Mouse (Mus musculus): ENCODE data around the gene Cd200r3. TPM values are rescaled to one million over a fixed set of nuclear protein-coding genes. Genes with fewer than 3 reads are reported as not detected.

The Cd200r3 gene
- polyA plus RNA-seq, 1 experiment from 2014 or later: 0.34 TPM

- no peaks in the 10 kb centered on the region for H3K36me3 ChIP-seq
- H3K27ac ChIP-seq: no peak overlapping the region
- no peaks in the 10 kb centered on the region for H3K9me3 ChIP-seq (replicated peaks)
- H3K27me3 ChIP-seq: no peaks in the 10 kb centered on the region
- H3K4me3 ChIP-seq: no peak overlapping the region
- no peak overlapping the region for H3K4me2 ChIP-seq
- no peaks in the 10 kb centered on the region for H3K4me1 ChIP-seq (replicated peaks)
- no peak overlapping the region for H3K9ac ChIP-seq
- ATAC-seq (replicated peaks; ENCODE audit: insufficient number of reproducible peaks, insufficient read depth, low FRiP score, low read depth): no peak
- WGBS: 71% methylated on average over 2 of the region's 2 CpGs
Measured at GRCm38 (mm10) chr16:45018868-45019267, 75.4 kb downstream of the Cd200r3 start.

GRCm38 (mm10) chr16:45020055-45020454, 76.6 kb downstream of the Cd200r3 start:
- 73% methylated on average over 1 of the region's 1 CpGs for WGBS
- H3K9ac ChIP-seq: no peak overlapping the region
- H3K27me3 ChIP-seq: no peaks in the 10 kb centered on the region
- no peaks in the 10 kb centered on the region for H3K9me3 ChIP-seq (replicated peaks)
- H3K4me1 ChIP-seq (replicated peaks): no peaks in the 10 kb centered on the region
- no peak overlapping the region for H3K27ac ChIP-seq
- H3K4me3 ChIP-seq: no peak overlapping the region
- H3K4me2 ChIP-seq: no peak overlapping the region
- H3K36me3 ChIP-seq: no peaks in the 10 kb centered on the region
- ATAC-seq (replicated peaks; ENCODE audit: insufficient number of reproducible peaks, insufficient read depth, low FRiP score, low read depth): no peak

- no peak overlapping the region for H3K4me2 ChIP-seq
- H3K36me3 ChIP-seq: no peaks in the 10 kb centered on the region
- H3K27me3 ChIP-seq: no peaks in the 10 kb centered on the region
- 84% methylated on average over 2 of the region's 2 CpGs for WGBS
- ATAC-seq (replicated peaks; ENCODE audit: insufficient number of reproducible peaks, insufficient read depth, low FRiP score, low read depth): no peak
- no peaks in the 10 kb centered on the region for H3K4me1 ChIP-seq (replicated peaks)
- no peaks in the 10 kb centered on the region for H3K9me3 ChIP-seq (replicated peaks)
- no peak overlapping the region for H3K27ac ChIP-seq
- no peak overlapping the region for H3K4me3 ChIP-seq
- H3K9ac ChIP-seq: no peak overlapping the region
Measured at GRCm38 (mm10) chr16:45020669-45021309, 77.3 kb downstream of the Cd200r3 start.

- no peak overlapping the region for H3K27ac ChIP-seq
Measured at GRCm38 (mm10) chr16:45021443-45021842, 78.0 kb downstream of the Cd200r3 start.

GRCm38 (mm10) chr16:45023904-45024303, 80.4 kb downstream of the Cd200r3 start:
- H3K9me3 ChIP-seq (replicated peaks): no peaks in the 10 kb centered on the region
- no peak for ATAC-seq (replicated peaks; ENCODE audit: insufficient number of reproducible peaks, insufficient read depth, low FRiP score, low read depth)
- no peak overlapping the region for H3K4me2 ChIP-seq
- H3K27me3 ChIP-seq: no peaks in the 10 kb centered on the region
- no peak overlapping the region for H3K9ac ChIP-seq
- no peaks in the 10 kb centered on the region for H3K4me1 ChIP-seq (replicated peaks)
- no peak overlapping the region for H3K4me3 ChIP-seq
- WGBS: 58% methylated on average over 4 of the region's 4 CpGs
- no peaks in the 10 kb centered on the region for H3K36me3 ChIP-seq
- no peak overlapping the region for H3K27ac ChIP-seq

More at GRCm38 (mm10) chr16:45021443-45021842, 78.0 kb downstream of the Cd200r3 start:
- ATAC-seq (replicated peaks; ENCODE audit: insufficient number of reproducible peaks, insufficient read depth, low FRiP score, low read depth): no peak
- Histone ChIP-seq H3K9me3 (replicated peaks) (no peaks in the 10 kb centered on the region), H3K4me3 (no peak overlapping the region), H3K27me3 (no peaks in the 10 kb centered on the region), H3K4me2 (no peak overlapping the region), H3K9ac (no peak overlapping the region), H3K36me3 (no peaks in the 10 kb centered on the region), H3K4me1 (replicated peaks) (no peaks in the 10 kb centered on the region)

GRCm38 (mm10) chr16:45025321-45025720, 81.8 kb downstream of the Cd200r3 start:
- 48% methylated on average over 6 of the region's 6 CpGs for WGBS
- Histone ChIP-seq H3K27ac (no peak overlapping the region), H3K4me1 (replicated peaks) (no peaks in the 10 kb centered on the region), H3K9me3 (replicated peaks) (no peaks in the 10 kb centered on the region), H3K9ac (no peak overlapping the region), H3K36me3 (no peaks in the 10 kb centered on the region), H3K4me3 (no peak overlapping the region), H3K27me3 (no peaks in the 10 kb centered on the region), H3K4me2 (no peak overlapping the region)
- ATAC-seq (replicated peaks; ENCODE audit: insufficient number of reproducible peaks, insufficient read depth, low FRiP score, low read depth): no peak

- no peaks in the 10 kb centered on the region for H3K9me3 ChIP-seq (replicated peaks)
- H3K4me3 ChIP-seq: no peak overlapping the region
- no peaks in the 10 kb centered on the region for H3K4me1 ChIP-seq (replicated peaks)
- no peak overlapping the region for H3K9ac ChIP-seq
- no peak overlapping the region for H3K27ac ChIP-seq
- no peak for ATAC-seq (replicated peaks; ENCODE audit: insufficient number of reproducible peaks, insufficient read depth, low FRiP score, low read depth)
- 89% methylated on average over 5 of the region's 5 CpGs for WGBS
- H3K4me2 ChIP-seq: no peak overlapping the region
- H3K36me3 ChIP-seq: no peaks in the 10 kb centered on the region
- H3K27me3 ChIP-seq: no peaks in the 10 kb centered on the region
Measured at GRCm38 (mm10) chr16:45029080-45029479, 85.6 kb downstream of the Cd200r3 start.

GRCm38 (mm10) chr16:45029493-45029892, 86.0 kb downstream of the Cd200r3 start:
- no peak overlapping the region for H3K4me2 ChIP-seq
- no peak overlapping the region for H3K27ac ChIP-seq
- H3K4me1 ChIP-seq (replicated peaks): no peaks in the 10 kb centered on the region
- no peaks in the 10 kb centered on the region for H3K9me3 ChIP-seq (replicated peaks)
- 68% methylated on average over 1 of the region's 1 CpGs for WGBS
- H3K36me3 ChIP-seq: no peaks in the 10 kb centered on the region
- no peak overlapping the region for H3K4me3 ChIP-seq
- H3K9ac ChIP-seq: no peak overlapping the region
- no peaks in the 10 kb centered on the region for H3K27me3 ChIP-seq
- no peak for ATAC-seq (replicated peaks; ENCODE audit: insufficient number of reproducible peaks, insufficient read depth, low FRiP score, low read depth)

GRCm38 (mm10) chr16:45030127-45030526, 86.6 kb downstream of the Cd200r3 start:
- no peak overlapping the region for H3K4me2 ChIP-seq
- H3K4me3 ChIP-seq: no peak overlapping the region
- ATAC-seq (replicated peaks; ENCODE audit: insufficient number of reproducible peaks, insufficient read depth, low FRiP score, low read depth): no peak
- H3K4me1 ChIP-seq (replicated peaks): no peaks in the 10 kb centered on the region
- no peaks in the 10 kb centered on the region for H3K27me3 ChIP-seq
- H3K27ac ChIP-seq: no peak overlapping the region
- H3K36me3 ChIP-seq: no peaks in the 10 kb centered on the region
- 83% methylated on average over 4 of the region's 4 CpGs for WGBS
- H3K9me3 ChIP-seq (replicated peaks): no peaks in the 10 kb centered on the region
- no peak overlapping the region for H3K9ac ChIP-seq

- Histone ChIP-seq H3K4me2 (no peak overlapping the region), H3K4me1 (replicated peaks) (no peaks in the 10 kb centered on the region), H3K9me3 (replicated peaks) (no peaks in the 10 kb centered on the region), H3K4me3 (no peak overlapping the region), H3K36me3 (no peaks in the 10 kb centered on the region), H3K27me3 (no peaks in the 10 kb centered on the region), H3K9ac (no peak overlapping the region), H3K27ac (no peak overlapping the region)
- no peak for ATAC-seq (replicated peaks; ENCODE audit: insufficient number of reproducible peaks, insufficient read depth, low FRiP score, low read depth)
- WGBS: 55% methylated on average over 2 of the region's 2 CpGs
Measured at GRCm38 (mm10) chr16:45030796-45031195, 87.3 kb downstream of the Cd200r3 start.

Data from heart, embryonic 15.5 days (tissue).